Mouse (Mus musculus) hindbrain, embryonic 12.5 days (tissue): ENCODE measurements around the gene Adra1b. TPM values are rescaled to one million over a fixed set of nuclear protein-coding genes. Genes with fewer than 3 reads are reported as not detected.
A peak's percentile ranks its signal among the peaks of the same experiment; 100 is the strongest.

Source experiments
- ATAC-seq: fragments of 200-750 bp; cut with Nextera tagmentation; 2 replicates; pipeline ENCODE4 v1.8.0; 2017; ENCODE audit warnings: moderate TSS enrichment; ENCODE audit not compliant: low FRiP score
- H3K27ac ChIP-seq: fragments of 300-500 bp; sonication (generic); 2 replicates; pipeline ENCODE4 v1.5.1; 2016; ENCODE audit warnings: mild to moderate bottlenecking
- H3K27me3 ChIP-seq: fragments of 300-500 bp; sonication (generic); 2 replicates; pipeline ENCODE4 v1.6.1; 2016; ENCODE audit warnings: mild to moderate bottlenecking
- H3K36me3 ChIP-seq: fragments of 300-500 bp; sonication (generic); 2 replicates; pipeline ENCODE4 v1.6.1; 2016; ENCODE audit warnings: mild to moderate bottlenecking
- H3K4me1 ChIP-seq: fragments of 300-500 bp; sonication (generic); 2 replicates; pipeline ENCODE4 v1.6.1; 2016
- H3K4me2 ChIP-seq: fragments of 300-500 bp; sonication (generic); replicated peaks from 2 replicates; pipeline ENCODE4 v1.6.1; 2016; ENCODE audit warnings: mild to moderate bottlenecking
- H3K4me3 ChIP-seq: fragments of 300-500 bp; sonication (generic); 2 replicates; pipeline ENCODE4 v1.5.1; 2016; ENCODE audit warnings: mild to moderate bottlenecking
- H3K9ac ChIP-seq: fragments of 300-500 bp; sonication (generic); 2 replicates; pipeline ENCODE4 v1.6.1; 2016; ENCODE audit warnings: mild to moderate bottlenecking, moderate library complexity
- H3K9me3 ChIP-seq: fragments of 300-500 bp; sonication (generic); replicated peaks from 2 replicates; pipeline ENCODE4 v1.6.1; 2016; ENCODE audit warnings: mild to moderate bottlenecking
- WGBS: fragments of 180-500 bp; shearing (Covaris S2); methylation state at CpG from one replicate; pipeline ENCODE4 v1.1.7; 2016; 5-methylcytosine and 5-hydroxymethylcytosine counted together
- polyA plus RNA-seq: library from polyadenylated mRNA; unstranded; fragments of >200 nt; fragmentation: Nextera tagmentation; extraction: Ambion mirVana; gene quantifications from 2 replicates; pipeline ENCODE4 v1.2.1, GENCODE M21; 2016

The Adra1b gene
- polyA plus RNA-seq, 1 experiment from 2014 or later, result 0.94 TPM

GRCm38 (mm10) chr11:43835880-43836740 is 64.9 kb downstream of the Adra1b start:
- no peaks in the 10 kb centered on the region for H3K36me3 ChIP-seq
- 0 out of 2 replicates have a peak, but pooled peaks cover 5% of the 10 kb centered on the region for H3K4me1 ChIP-seq
- H3K27me3 ChIP-seq, result peaks cover 26% of the 10 kb centered on the region
- peak; percentile 98 for ATAC-seq
- peak overlapping the region; percentile 59 for H3K4me3 ChIP-seq
- peak overlapping the region; percentile 75 for H3K4me2 ChIP-seq
- H3K27ac ChIP-seq, result no peak overlapping the region
- H3K9me3 ChIP-seq, result no peaks in the 10 kb centered on the region
- WGBS, result 5% methylated on average over 67 of the region's 68 CpGs
- peak overlapping the region; percentile 66 for H3K9ac ChIP-seq

- Histone ChIP-seq H3K27ac (no peak overlapping the region), H3K36me3 (no peaks in the 10 kb centered on the region), H3K27me3 (peaks cover 26% of the 10 kb centered on the region), H3K4me2 (peak overlapping the region; percentile 75), H3K9ac (no peak overlapping the region), H3K4me3 (no peak overlapping the region), H3K4me1 (0 out of 2 replicates have a peak, but pooled peaks cover 5% of the 10 kb centered on the region), H3K9me3 (no peaks in the 10 kb centered on the region)
- no peak for ATAC-seq
- WGBS, result 96% methylated on average over 15 of the region's 15 CpGs
Measured at GRCm38 (mm10) chr11:43835456-43835855, 65.6 kb downstream of the Adra1b start.

- Histone ChIP-seq H3K9ac (no peak overlapping the region), H3K4me2 (no peak overlapping the region), H3K36me3 (no peaks in the 10 kb centered on the region), H3K4me3 (no peak overlapping the region), H3K4me1 (0 out of 2 replicates have a peak, but pooled peaks cover 5% of the 10 kb centered on the region), H3K9me3 (no peaks in the 10 kb centered on the region), H3K27me3 (peaks cover 26% of the 10 kb centered on the region), H3K27ac (no peak overlapping the region)
- no peak for ATAC-seq
- 70% methylated on average over 11 of the region's 11 CpGs for WGBS
Measured at GRCm38 (mm10) chr11:43834531-43834930, 66.5 kb downstream of the Adra1b start.

- Histone ChIP-seq H3K27ac (no peak overlapping the region), H3K9me3 (no peaks in the 10 kb centered on the region), H3K4me1 (0 out of 2 replicates have a peak, but pooled peaks cover 5% of the 10 kb centered on the region), H3K9ac (no peak overlapping the region), H3K4me3 (no peak overlapping the region), H3K4me2 (no peak overlapping the region), H3K36me3 (no peaks in the 10 kb centered on the region), H3K27me3 (peaks cover 16% of the 10 kb centered on the region)
- WGBS, result 75% methylated on average over 4 of the region's 4 CpGs
- ATAC-seq, result no peak
Measured at GRCm38 (mm10) chr11:43831530-43831929, 69.5 kb downstream of the Adra1b start.

- Histone ChIP-seq H3K9ac (no peak overlapping the region), H3K4me2 (no peak overlapping the region), H3K27ac (no peak overlapping the region), H3K9me3 (no peaks in the 10 kb centered on the region), H3K27me3 (no peaks in the 10 kb centered on the region), H3K4me1 (no peaks in the 10 kb centered on the region), H3K4me3 (no peak overlapping the region), H3K36me3 (no peaks in the 10 kb centered on the region)
- 99% methylated on average over 4 of the region's 4 CpGs for WGBS
- no peak for ATAC-seq
Measured at GRCm38 (mm10) chr11:43826769-43827168, 74.2 kb downstream of the Adra1b start.

- Histone ChIP-seq H3K4me1 (no peaks in the 10 kb centered on the region), H3K4me3 (no peak overlapping the region), H3K27me3 (no peaks in the 10 kb centered on the region), H3K27ac (no peak overlapping the region), H3K4me2 (no peak overlapping the region), H3K9ac (no peak overlapping the region), H3K9me3 (no peaks in the 10 kb centered on the region), H3K36me3 (no peaks in the 10 kb centered on the region)
- no peak for ATAC-seq
- 72% methylated on average over 5 of the region's 5 CpGs for WGBS
Measured at GRCm38 (mm10) chr11:43823349-43823748, 77.7 kb downstream of the Adra1b start.

- 78% methylated on average over 11 of the region's 11 CpGs for WGBS
- H3K4me1 ChIP-seq, result no peaks in the 10 kb centered on the region
- H3K9ac ChIP-seq, result no peak overlapping the region
- no peak overlapping the region for H3K27ac ChIP-seq
- no peaks in the 10 kb centered on the region for H3K9me3 ChIP-seq
- H3K36me3 ChIP-seq, result no peaks in the 10 kb centered on the region
- ATAC-seq, result no peak
- H3K27me3 ChIP-seq, result no peaks in the 10 kb centered on the region
- H3K4me3 ChIP-seq, result no peak overlapping the region
- no peak overlapping the region for H3K4me2 ChIP-seq
Measured at GRCm38 (mm10) chr11:43820552-43821460, 80.2 kb downstream of the Adra1b start.

GRCm38 (mm10) chr11:43817368-43817923 is 83.6 kb downstream of the Adra1b start:
- ATAC-seq, result no peak
- H3K27ac ChIP-seq, result no peak overlapping the region
- no peak overlapping the region for H3K4me3 ChIP-seq
- no peak overlapping the region for H3K9ac ChIP-seq
- no peak overlapping the region for H3K4me2 ChIP-seq
- WGBS, result 72% methylated on average over 9 of the region's 9 CpGs
- no peaks in the 10 kb centered on the region for H3K4me1 ChIP-seq
- no peaks in the 10 kb centered on the region for H3K9me3 ChIP-seq
- no peaks in the 10 kb centered on the region for H3K27me3 ChIP-seq
- H3K36me3 ChIP-seq, result no peaks in the 10 kb centered on the region

- no peaks in the 10 kb centered on the region for H3K9me3 ChIP-seq
- 58% methylated on average over 5 of the region's 5 CpGs for WGBS
Measured at GRCm38 (mm10) chr11:43812535-43812934, 88.5 kb downstream of the Adra1b start.

GRCm38 (mm10) chr11:43807732-43808131 is 93.3 kb downstream of the Adra1b start:
- H3K4me1 ChIP-seq, result no peaks in the 10 kb centered on the region
- no peak for ATAC-seq
- no peaks in the 10 kb centered on the region for H3K27me3 ChIP-seq
- H3K4me3 ChIP-seq, result no peak overlapping the region
- H3K36me3 ChIP-seq, result no peaks in the 10 kb centered on the region
- H3K4me2 ChIP-seq, result no peak overlapping the region
- 73% methylated on average over 5 of the region's 5 CpGs for WGBS
- H3K27ac ChIP-seq, result no peak overlapping the region
- no peaks in the 10 kb centered on the region for H3K9me3 ChIP-seq
- no peak overlapping the region for H3K9ac ChIP-seq

More at GRCm38 (mm10) chr11:43812535-43812934, 88.5 kb downstream of the Adra1b start:
- Histone ChIP-seq H3K4me3 (no peak overlapping the region), H3K9ac (no peak overlapping the region), H3K27me3 (no peaks in the 10 kb centered on the region), H3K36me3 (no peaks in the 10 kb centered on the region), H3K4me2 (no peak overlapping the region), H3K4me1 (no peaks in the 10 kb centered on the region), H3K27ac (no peak overlapping the region)
- no peak for ATAC-seq

GRCm38 (mm10) chr11:43795992-43796391 is 105.0 kb downstream of the Adra1b start:
- no peak for ATAC-seq
- Histone ChIP-seq H3K27me3 (no peaks in the 10 kb centered on the region), H3K4me1 (no peaks in the 10 kb centered on the region), H3K9me3 (no peaks in the 10 kb centered on the region), H3K27ac (no peak overlapping the region), H3K4me3 (no peak overlapping the region), H3K9ac (no peak overlapping the region), H3K4me2 (no peak overlapping the region), H3K36me3 (no peaks in the 10 kb centered on the region)
- WGBS, result 76% methylated on average over 8 of the region's 8 CpGs

- no peaks in the 10 kb centered on the region for H3K27me3 ChIP-seq
- H3K9ac ChIP-seq, result no peak overlapping the region
- WGBS, result 93% methylated on average over 6 of the region's 6 CpGs
- ATAC-seq, result no peak
- no peaks in the 10 kb centered on the region for H3K4me1 ChIP-seq
- no peak overlapping the region for H3K4me3 ChIP-seq
- no peaks in the 10 kb centered on the region for H3K36me3 ChIP-seq
- H3K4me2 ChIP-seq, result no peak overlapping the region
- H3K9me3 ChIP-seq, result no peaks in the 10 kb centered on the region
- no peak overlapping the region for H3K27ac ChIP-seq
Measured at GRCm38 (mm10) chr11:43790446-43790845, 110.6 kb downstream of the Adra1b start.
